Mouse (Mus musculus) hindbrain, embryonic 16.5 days (tissue): ENCODE measurements around the gene Anks1. TPM values are rescaled to one million over a fixed set of nuclear protein-coding genes. Genes with fewer than 3 reads are reported as not detected.
A peak's percentile ranks its signal among the peaks of the same experiment; 100 is the strongest.

Experiments used
- ATAC-seq: fragments of 200-750 bp; cut with Nextera tagmentation; 2 replicates; pipeline ENCODE4 v1.8.0; 2017; ENCODE audit warnings: moderate TSS enrichment, moderate library complexity
- H3K27ac ChIP-seq: fragments of 300-500 bp; sonication (generic); 2 replicates; pipeline ENCODE4 v1.5.1; 2014; ENCODE audit warnings: low read depth, mild to moderate bottlenecking, control low read depth, low read length, moderate library complexity
- H3K27me3 ChIP-seq: fragments of 300-500 bp; sonication (generic); replicated peaks from 2 replicates; pipeline ENCODE4 v1.6.1; 2014; ENCODE audit warnings: low read length; ENCODE audit not compliant: control insufficient read depth, insufficient read depth
- H3K36me3 ChIP-seq: fragments of 300-500 bp; sonication (generic); 2 replicates; pipeline ENCODE4 v1.6.1; 2014; ENCODE audit warnings: mild to moderate bottlenecking, low read length, moderate library complexity, mixed read lengths; ENCODE audit not compliant: control insufficient read depth, insufficient read depth
- H3K4me1 ChIP-seq: fragments of 300-500 bp; sonication (generic); 2 replicates; pipeline ENCODE4 v1.6.1; 2014; ENCODE audit warnings: low read depth, low read length; ENCODE audit not compliant: control insufficient read depth, insufficient read depth
- H3K4me2 ChIP-seq: fragments of 300-500 bp; sonication (generic); 2 replicates; pipeline ENCODE4 v1.6.1; 2014; ENCODE audit warnings: mild to moderate bottlenecking, low read length, control low read depth, moderate library complexity
- H3K4me3 ChIP-seq: fragments of 300-500 bp; sonication (generic); 2 replicates; pipeline ENCODE4 v1.5.1; 2014; ENCODE audit warnings: mild to moderate bottlenecking, low read length, control low read depth, moderate library complexity
- H3K9ac ChIP-seq: fragments of 300-500 bp; sonication (generic); 2 replicates; pipeline ENCODE4 v1.6.1; 2014; ENCODE audit warnings: low read depth, mild to moderate bottlenecking, control low read depth, low read length, moderate library complexity
- H3K9me3 ChIP-seq: fragments of 300-500 bp; sonication (generic); 2 replicates; pipeline ENCODE4 v1.6.1; 2014; ENCODE audit warnings: mild to moderate bottlenecking, low read length, moderate library complexity; ENCODE audit not compliant: control insufficient read depth
- WGBS: fragments of 180-500 bp; shearing (Covaris S2); extraction: QIAGEN DNeasy Blood & Tissue Kit; methylation state at CpG from one replicate; pipeline ENCODE4 v1.1.7; 2014; 5-methylcytosine and 5-hydroxymethylcytosine counted together
- polyA plus RNA-seq: library from polyadenylated mRNA; unstranded; fragments of >200 nt; fragmentation: Nextera tagmentation; extraction: Ambion mirVana; gene quantifications from 2 replicates; pipeline ENCODE4 v1.2.1, GENCODE M21; 2015

Gene Anks1
- polyA plus RNA-seq, 1 experiment from 2014 or later: 44.0 TPM

GRCm38 (mm10) chr17:28015068-28015730 lies 106.1 kb downstream of the Anks1 start:
- no peak for ATAC-seq
- Histone ChIP-seq H3K9me3 (no peaks in the 10 kb centered on the region), H3K4me3 (no peak overlapping the region), H3K9ac (no peak overlapping the region), H3K27ac (no peak overlapping the region; the same call in 1 of the 2 replicates), H3K4me2 (no peak overlapping the region), H3K27me3 (no peaks in the 10 kb centered on the region), H3K4me1 (peaks cover 29% of the 10 kb centered on the region), H3K36me3 (no peaks in the 10 kb centered on the region)
- 84% methylated on average over 17 of the region's 17 CpGs for WGBS

GRCm38 (mm10) chr17:28016056-28016797 lies 107.1 kb downstream of the Anks1 start:
- 80% methylated on average over 8 of the region's 8 CpGs for WGBS
- Histone ChIP-seq H3K9ac (no peak overlapping the region), H3K36me3 (no peaks in the 10 kb centered on the region), H3K4me3 (no peak overlapping the region), H3K27me3 (no peaks in the 10 kb centered on the region), H3K27ac (peak overlapping the region; percentile 40), H3K9me3 (no peaks in the 10 kb centered on the region), H3K4me2 (no peak overlapping the region), H3K4me1 (peaks cover 29% of the 10 kb centered on the region)
- peak; percentile 12; the same call in 1 of the 2 replicates for ATAC-seq

- no peak overlapping the region for H3K4me3 ChIP-seq
- 53% methylated on average over 6 of the region's 6 CpGs for WGBS
- no peak overlapping the region for H3K27ac ChIP-seq
- H3K27me3 ChIP-seq: no peaks in the 10 kb centered on the region
- H3K4me2 ChIP-seq: no peak overlapping the region
- H3K36me3 ChIP-seq: no peaks in the 10 kb centered on the region
- no peaks in the 10 kb centered on the region for H3K9me3 ChIP-seq
- peaks cover 31% of the 10 kb centered on the region for H3K4me1 ChIP-seq
- no peak overlapping the region for H3K9ac ChIP-seq
- no peak for ATAC-seq
Measured at GRCm38 (mm10) chr17:28018344-28018743, 109.2 kb downstream of the Anks1 start.

GRCm38 (mm10) chr17:28018776-28019175 lies 109.7 kb downstream of the Anks1 start:
- no peak for ATAC-seq
- H3K36me3 ChIP-seq: no peaks in the 10 kb centered on the region
- no peak overlapping the region for H3K4me3 ChIP-seq
- H3K27me3 ChIP-seq: no peaks in the 10 kb centered on the region
- H3K4me2 ChIP-seq: no peak overlapping the region
- H3K9ac ChIP-seq: no peak overlapping the region
- 46% methylated on average over 11 of the region's 11 CpGs for WGBS
- no peak overlapping the region for H3K27ac ChIP-seq
- H3K4me1 ChIP-seq: peaks cover 27% of the 10 kb centered on the region
- no peaks in the 10 kb centered on the region for H3K9me3 ChIP-seq

GRCm38 (mm10) chr17:28019785-28020696 lies 110.9 kb downstream of the Anks1 start:
- no peaks in the 10 kb centered on the region for H3K9me3 ChIP-seq
- H3K27ac ChIP-seq: no peak overlapping the region
- H3K36me3 ChIP-seq: no peaks in the 10 kb centered on the region
- no peaks in the 10 kb centered on the region for H3K27me3 ChIP-seq
- no peak for ATAC-seq
- no peak overlapping the region for H3K4me2 ChIP-seq
- H3K4me1 ChIP-seq: peaks cover 21% of the 10 kb centered on the region
- H3K9ac ChIP-seq: no peak overlapping the region
- no peak overlapping the region for H3K4me3 ChIP-seq
- WGBS: 71% methylated on average over 21 of the region's 21 CpGs

- Histone ChIP-seq H3K27me3 (no peaks in the 10 kb centered on the region), H3K36me3 (no peaks in the 10 kb centered on the region), H3K4me1 (peaks cover 34% of the 10 kb centered on the region), H3K9me3 (no peaks in the 10 kb centered on the region), H3K27ac (peak overlapping the region; percentile 26; the same call in 1 of the 2 replicates), H3K4me3 (no peak overlapping the region), H3K4me2 (no peak overlapping the region), H3K9ac (no peak overlapping the region)
- ATAC-seq: no peak; the same call in 1 of the 2 replicates
- WGBS: 37% methylated on average over 10 of the region's 10 CpGs
Measured at GRCm38 (mm10) chr17:28021911-28022310, 112.8 kb downstream of the Anks1 start.

- 78% methylated on average over 22 of the region's 22 CpGs for WGBS
- Histone ChIP-seq H3K4me1 (peaks cover 34% of the 10 kb centered on the region), H3K36me3 (no peaks in the 10 kb centered on the region), H3K4me2 (no peak overlapping the region), H3K27me3 (no peaks in the 10 kb centered on the region), H3K9me3 (no peaks in the 10 kb centered on the region), H3K9ac (no peak overlapping the region), H3K4me3 (no peak overlapping the region), H3K27ac (peak overlapping the region; percentile 50; the same call in 1 of the 2 replicates)
- ATAC-seq: no peak
Measured at GRCm38 (mm10) chr17:28022854-28023655, 113.9 kb downstream of the Anks1 start.

- 0 out of 2 replicates have a peak, but pooled peaks have one; percentile 31 for ATAC-seq
- Histone ChIP-seq H3K4me1 (peaks cover 27% of the 10 kb centered on the region), H3K4me3 (no peak overlapping the region), H3K4me2 (no peak overlapping the region), H3K27me3 (no peaks in the 10 kb centered on the region), H3K9me3 (no peaks in the 10 kb centered on the region), H3K36me3 (no peaks in the 10 kb centered on the region), H3K27ac (peak overlapping the region; percentile 55; the same call in 1 of the 2 replicates), H3K9ac (no peak overlapping the region)
- 52% methylated on average over 5 of the region's 5 CpGs for WGBS
Measured at GRCm38 (mm10) chr17:28025541-28025961, 116.4 kb downstream of the Anks1 start.
